Mouse (Mus musculus) liver, adult 2 months (tissue): ENCODE data around the gene Veph1. TPM values are rescaled to one million over a fixed set of nuclear protein-coding genes. Genes with fewer than 3 reads are reported as not detected.

Source experiments
- DNase-seq: peaks from one replicate; pipeline ENCODE4 v3.0.0-alpha.2; 2011; ENCODE audit warnings: low read depth, low spot score; ENCODE audit errors: extremely low read depth
- H3K27ac ChIP-seq: fragments of 200-500 bp; replicated peaks from 2 replicates; pipeline ENCODE4 v1.5.1; 2012; ENCODE audit warnings: low read depth, mild to moderate bottlenecking, control low read depth, inconsistent platforms, low read length; ENCODE audit not compliant: insufficient read depth
- H3K27me3 ChIP-seq: fragments of 200-500 bp; 2 replicates; pipeline ENCODE4 v1.6.1; 2012; ENCODE audit warnings: mild to moderate bottlenecking, moderate library complexity, low read length, inconsistent platforms; ENCODE audit not compliant: control insufficient read depth, insufficient read depth
- H3K36me3 ChIP-seq: fragments of 200-500 bp; 2 replicates; pipeline ENCODE4 v1.6.1; 2012; ENCODE audit warnings: low read length, inconsistent platforms; ENCODE audit not compliant: control insufficient read depth, insufficient read depth
- H3K4me1 ChIP-seq: fragments of 200-500 bp; 2 replicates; pipeline ENCODE4 v1.6.1; 2011; ENCODE audit warnings: low read length; ENCODE audit not compliant: control insufficient read depth, insufficient read depth
- H3K4me3 ChIP-seq: fragments of 200-500 bp; 2 replicates; pipeline ENCODE4 v1.5.1; 2011; ENCODE audit warnings: low read depth, mild to moderate bottlenecking, control low read depth, low read length, moderate library complexity; ENCODE audit not compliant: insufficient read depth
- H3K79me2 ChIP-seq: fragments of 200-500 bp; 2 replicates; pipeline ENCODE4 v1.6.1; 2012; ENCODE audit warnings: inconsistent platforms, mild to moderate bottlenecking, low read length, moderate library complexity; ENCODE audit not compliant: control insufficient read depth, insufficient read depth
- H3K9ac ChIP-seq: fragments of 200-500 bp; 2 replicates; pipeline ENCODE4 v1.6.1; 2012; ENCODE audit warnings: low read depth, mild to moderate bottlenecking, control low read depth, inconsistent platforms, low read length
- CTCF ChIP-seq: fragments of 200-500 bp; IDR thresholded peaks from 2 replicates; pipeline ENCODE4 v1.5.1; 2011; ENCODE audit warnings: low read depth, low read length, control low read depth
- POLR2A ChIP-seq: fragments of 200-500 bp; IDR thresholded peaks from 2 replicates; pipeline ENCODE4 v1.6.1; 2011; ENCODE audit warnings: low read length, control low read depth; ENCODE audit not compliant: insufficient read depth; ENCODE audit errors: extremely low read depth
- WGBS: fragments of 180-500 bp; shearing (Covaris S2); methylation state at CpG from one replicate; pipeline ENCODE4 v1.1.7; 2018; 5-methylcytosine and 5-hydroxymethylcytosine counted together
- polyA plus RNA-seq: library from polyadenylated mRNA; depleted of rRNA; stranded (reverse); fragments of >200 nt; gene quantifications from 2 replicates; pipeline ENCODE4 v1.2.3, GENCODE M21; 2012
- total RNA-seq: library from RNA; depleted of rRNA; stranded (reverse); fragments of >200 nt; gene quantifications from 2 replicates; pipeline ENCODE4 v1.2.3, GENCODE M21; 2014

The Veph1 gene
- total and polyA plus RNA-seq, 2 experiments = 0.10 to 0.28 TPM

- no peak for DNase-seq
- Histone ChIP-seq H3K27me3 (no peaks in the 10 kb centered on the region), H3K27ac (no peak overlapping the region), H3K9ac (no peak overlapping the region), H3K36me3 (no peaks in the 10 kb centered on the region), H3K4me3 (no peak overlapping the region), H3K79me2 (no peaks in the 10 kb centered on the region), H3K4me1 (no peaks in the 10 kb centered on the region)
- TF ChIP-seq POLR2A (no peak), CTCF (no peak)
- whole genome bisulfite sequencing = 62% methylated on average over 5 of the region's 5 CpGs
Measured at GRCm38 (mm10) chr3:66165026-66165425, 131.6 kb downstream of the Veph1 start.

GRCm38 (mm10) chr3:66164585-66164984 lies 132.1 kb downstream of the Veph1 start:
- 39% methylated on average over 3 of the region's 3 CpGs for WGBS

GRCm38 (mm10) chr3:66162612-66163011 lies 134.0 kb downstream of the Veph1 start:
- no peaks in the 10 kb centered on the region for H3K27me3 ChIP-seq
- TF ChIP-seq POLR2A (no peak), CTCF (no peak)
- WGBS = 89% methylated on average over 6 of the region's 6 CpGs
- no peak overlapping the region for H3K4me3 ChIP-seq
- no peaks in the 10 kb centered on the region for H3K79me2 ChIP-seq
- no peak overlapping the region for H3K27ac ChIP-seq
- no peaks in the 10 kb centered on the region for H3K4me1 ChIP-seq
- no peak overlapping the region for H3K9ac ChIP-seq
- no peaks in the 10 kb centered on the region for H3K36me3 ChIP-seq
- no peak for DNase-seq

More at GRCm38 (mm10) chr3:66164585-66164984, 132.1 kb downstream of the Veph1 start:
- Histone ChIP-seq H3K9ac (no peak overlapping the region), H3K4me1 (no peaks in the 10 kb centered on the region), H3K79me2 (no peaks in the 10 kb centered on the region), H3K27me3 (no peaks in the 10 kb centered on the region), H3K4me3 (no peak overlapping the region), H3K36me3 (no peaks in the 10 kb centered on the region), H3K27ac (no peak overlapping the region)
- TF ChIP-seq POLR2A (no peak), CTCF (no peak)
- DNase-seq = no peak

- no peak for TF ChIP-seq CTCF
- no peak for TF ChIP-seq POLR2A
- 73% methylated on average over 8 of the region's 8 CpGs for WGBS
- H3K79me2 ChIP-seq = no peaks in the 10 kb centered on the region
Measured at GRCm38 (mm10) chr3:66157947-66158346, 138.7 kb downstream of the Veph1 start.

GRCm38 (mm10) chr3:66137601-66138000 lies 159.0 kb downstream of the Veph1 start:
- DNase-seq = no peak
- no peak overlapping the region for H3K4me3 ChIP-seq
- no peak overlapping the region for H3K27ac ChIP-seq
- TF ChIP-seq POLR2A (no peak), CTCF (no peak)
- H3K4me1 ChIP-seq = no peaks in the 10 kb centered on the region
- H3K9ac ChIP-seq = no peak overlapping the region
- no peaks in the 10 kb centered on the region for H3K36me3 ChIP-seq
- 79% methylated on average over 7 of the region's 7 CpGs for WGBS
- no peaks in the 10 kb centered on the region for H3K79me2 ChIP-seq
- no peaks in the 10 kb centered on the region for H3K27me3 ChIP-seq

More at GRCm38 (mm10) chr3:66157947-66158346, 138.7 kb downstream of the Veph1 start:
- Histone ChIP-seq H3K4me3 (no peak overlapping the region), H3K36me3 (no peaks in the 10 kb centered on the region), H3K4me1 (no peaks in the 10 kb centered on the region), H3K9ac (no peak overlapping the region), H3K27ac (no peak overlapping the region), H3K27me3 (no peaks in the 10 kb centered on the region)
- DNase-seq = no peak

- Histone ChIP-seq H3K79me2 (no peaks in the 10 kb centered on the region), H3K27me3 (no peaks in the 10 kb centered on the region), H3K9ac (no peak overlapping the region), H3K27ac (no peak overlapping the region), H3K4me1 (no peaks in the 10 kb centered on the region), H3K4me3 (no peak overlapping the region), H3K36me3 (no peaks in the 10 kb centered on the region)
- WGBS = 81% methylated on average over 4 of the region's 4 CpGs
- TF ChIP-seq POLR2A (no peak), CTCF (no peak)
- no peak for DNase-seq
Measured at GRCm38 (mm10) chr3:66131264-66131950, 165.2 kb downstream of the Veph1 start.
